Mouse (Mus musculus): ENCODE results near the gene Pih1d3.

DNA sequence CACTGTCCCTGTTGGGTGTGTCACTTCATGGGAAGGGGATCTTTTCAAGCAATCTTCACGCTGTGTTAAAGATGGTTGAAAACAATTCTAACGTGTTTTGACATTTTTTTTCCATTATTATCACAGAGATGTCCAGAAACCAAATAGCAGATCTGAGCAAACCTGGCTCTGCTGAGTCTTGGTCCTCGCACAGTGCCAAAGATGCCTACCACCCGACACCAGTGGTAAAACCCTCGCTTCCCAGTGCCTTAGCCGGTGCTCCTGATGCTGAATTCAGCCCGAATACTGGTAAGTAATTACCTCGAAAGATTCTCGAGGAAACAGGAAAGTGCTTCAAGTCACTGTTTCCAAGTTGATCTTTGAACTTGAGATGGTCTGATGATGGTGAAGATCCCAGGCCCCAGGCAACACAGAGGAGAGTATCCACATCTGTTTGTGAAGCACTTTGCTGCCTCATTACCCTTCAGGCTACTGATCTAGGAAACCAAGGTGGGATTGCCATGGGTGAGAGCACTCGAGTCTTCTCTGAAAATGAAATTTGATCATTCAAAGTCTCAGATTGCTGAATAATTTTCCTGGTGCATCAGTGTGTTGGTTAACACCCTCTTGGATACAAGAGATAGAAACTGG, 32.3 kb upstream of the Pih1d3 start:
- TF ChIP-seq POLR2A (IDR thresholded peaks at IDR 0.05; ENCODE audit: low read depth, low read length) = no peak
- no peak for TF ChIP-seq CTCF (IDR thresholded peaks at IDR 0.05; ENCODE audit: extremely low read depth, insufficient read length, insufficient replicate concordance, low read depth, low read length)

Measured in small intestine, adult 2 months (tissue).